Mouse (Mus musculus) hindbrain, embryonic 15.5 days (tissue): ENCODE measurements around the gene Wdr93. TPM values are rescaled to one million over a fixed set of nuclear protein-coding genes. Genes with fewer than 3 reads are reported as not detected.

Source experiments
- ATAC-seq: fragments of 200-750 bp; cut with Nextera tagmentation; 2 replicates; pipeline ENCODE4 v1.8.0; 2017; ENCODE audit warnings: low read depth, moderate number of reproducible peaks, moderate TSS enrichment; ENCODE audit not compliant: low FRiP score
- H3K27ac ChIP-seq: fragments of 300-500 bp; sonication (generic); replicated peaks from 2 replicates; pipeline ENCODE4 v1.5.1; 2015; ENCODE audit warnings: mild to moderate bottlenecking, inconsistent platforms
- H3K27me3 ChIP-seq: fragments of 300-500 bp; sonication (generic); 2 replicates; pipeline ENCODE4 v1.6.1; 2015; ENCODE audit warnings: control low read depth, inconsistent platforms
- H3K36me3 ChIP-seq: fragments of 300-500 bp; sonication (generic); 2 replicates; pipeline ENCODE4 v1.6.1; 2015; ENCODE audit warnings: control low read depth, inconsistent platforms
- H3K4me1 ChIP-seq: fragments of 300-500 bp; sonication (generic); replicated peaks from 2 replicates; pipeline ENCODE4 v1.6.1; 2015; ENCODE audit warnings: control low read depth, inconsistent platforms
- H3K4me2 ChIP-seq: fragments of 300-500 bp; sonication (generic); 2 replicates; pipeline ENCODE4 v1.6.1; 2015; ENCODE audit warnings: moderate library complexity, mild to moderate bottlenecking, inconsistent platforms
- H3K4me3 ChIP-seq: fragments of 300-500 bp; sonication (generic); 2 replicates; pipeline ENCODE4 v1.5.1; 2015; ENCODE audit warnings: mild to moderate bottlenecking, inconsistent platforms
- H3K9ac ChIP-seq: fragments of 300-500 bp; sonication (generic); 2 replicates; pipeline ENCODE4 v1.6.1; 2015; ENCODE audit warnings: inconsistent platforms
- H3K9me3 ChIP-seq: fragments of 300-500 bp; sonication (generic); 2 replicates; pipeline ENCODE4 v1.6.1; 2016; ENCODE audit warnings: control low read depth, inconsistent platforms
- WGBS: fragments of 180-500 bp; shearing (Covaris S2); methylation state at CpG from one replicate; pipeline ENCODE4 v1.1.7; 2015; 5-methylcytosine and 5-hydroxymethylcytosine counted together
- polyA plus RNA-seq: library from polyadenylated mRNA; unstranded; fragments of >200 nt; fragmentation: Nextera tagmentation; extraction: Ambion mirVana; gene quantifications from 2 replicates; pipeline ENCODE4 v1.2.1, GENCODE M21; 2015

Wdr93 gene
- 0.35 and 0.69 TPM in 2 replicates for polyA plus RNA-seq

GRCm38 (mm10) chr7:79742659-79743536 is at the start of gene Wdr93, which contains the start of gene Pex11a:
Wdr93 (plus strand) TSS chr7:79743163.
Pex11a (minus strand) TSS chr7:79743131.
- peaks cover 12% of the 10 kb centered on the region for H3K4me1 ChIP-seq
- no peak within 1 kb of the TSS for H3K27ac ChIP-seq
- 0 out of 2 replicates have a peak, but pooled peaks cover under 1% of the 10 kb centered on the region for H3K27me3 ChIP-seq
- H3K4me3 ChIP-seq: peak within 1 kb of the TSS; percentile 83
- H3K36me3 ChIP-seq: no peaks in the 10 kb centered on the region
- peak; percentile 92 for ATAC-seq
- peak within 1 kb of the TSS; percentile 63 for H3K9ac ChIP-seq
- H3K9me3 ChIP-seq: no peaks in the 10 kb centered on the region
- 2% methylated on average over 46 of the region's 46 CpGs for WGBS
- peak within 1 kb of the TSS; percentile 100 for H3K4me2 ChIP-seq

DNA sequence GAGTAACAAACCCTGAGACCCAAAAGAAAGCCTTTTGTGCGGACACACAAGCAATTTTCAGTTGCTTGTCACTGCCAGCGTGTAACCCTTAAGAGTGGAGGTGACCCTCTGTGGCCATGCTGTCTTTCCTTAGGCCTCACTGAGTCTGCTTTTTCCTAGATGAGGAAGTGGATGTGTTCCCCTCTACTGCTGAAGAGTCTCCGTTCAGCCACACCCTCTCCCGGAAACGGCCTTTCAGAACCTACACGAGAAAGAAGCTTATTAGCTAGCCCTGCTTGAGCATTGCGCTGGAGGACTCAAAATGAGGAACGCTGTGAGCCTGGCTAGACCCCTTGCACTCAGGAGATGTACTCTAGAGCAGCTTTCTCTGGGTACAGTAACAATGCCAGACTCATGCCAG is 46.5 kb upstream of the Wdr93 start:
- ATAC-seq: no peak
- no peak overlapping the region for H3K27ac ChIP-seq
- no peaks in the 10 kb centered on the region for H3K9me3 ChIP-seq
- no peak overlapping the region for H3K9ac ChIP-seq
- H3K4me1 ChIP-seq: no peaks in the 10 kb centered on the region
- no peak overlapping the region for H3K4me3 ChIP-seq
- no peaks in the 10 kb centered on the region for H3K36me3 ChIP-seq
- WGBS: 89% methylated on average over 8 of the region's 8 CpGs
- H3K27me3 ChIP-seq: no peaks in the 10 kb centered on the region
- H3K4me2 ChIP-seq: no peak overlapping the region

DNA sequence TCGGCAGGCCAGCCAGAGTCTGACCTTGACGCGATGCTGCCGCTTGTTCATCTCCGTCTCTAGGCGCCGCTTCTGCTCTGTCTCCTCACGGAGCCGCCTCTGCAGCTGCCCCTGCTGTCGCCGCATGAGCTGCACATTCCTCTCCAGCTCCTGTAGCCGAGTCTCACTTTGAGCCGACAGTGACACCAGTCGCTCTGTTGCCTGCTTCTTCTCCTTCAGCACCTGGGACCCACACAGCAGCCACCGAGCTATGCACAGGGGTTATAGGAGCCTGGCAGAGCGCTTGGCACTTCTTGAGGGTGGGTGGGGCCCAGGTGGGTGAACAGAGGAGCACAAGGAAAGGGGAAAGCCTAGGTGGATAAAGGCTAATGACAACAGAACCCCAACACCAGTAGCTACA is 40.2 kb upstream of the Wdr93 start:
- Histone ChIP-seq H3K27ac (no peak overlapping the region), H3K9ac (no peak overlapping the region), H3K4me1 (no peaks in the 10 kb centered on the region), H3K4me3 (no peak overlapping the region), H3K4me2 (no peak overlapping the region), H3K9me3 (no peaks in the 10 kb centered on the region), H3K36me3 (no peaks in the 10 kb centered on the region), H3K27me3 (no peaks in the 10 kb centered on the region)
- no peak for ATAC-seq
- WGBS: 78% methylated on average over 16 of the region's 16 CpGs

- ATAC-seq: no peak
- Histone ChIP-seq H3K4me2 (no peak overlapping the region), H3K27me3 (0 out of 2 replicates have a peak, but pooled peaks cover 4% of the 10 kb centered on the region), H3K9me3 (no peaks in the 10 kb centered on the region), H3K36me3 (no peaks in the 10 kb centered on the region), H3K9ac (no peak overlapping the region), H3K4me1 (peaks cover 6% of the 10 kb centered on the region), H3K4me3 (no peak overlapping the region), H3K27ac (no peak overlapping the region)
- WGBS: 91% methylated on average over 5 of the region's 5 CpGs
These were observed 37.8 kb upstream of the Wdr93 start for GRCm38 (mm10) chr7:79705210-79705609.

- ATAC-seq: peak; percentile 91
- Histone ChIP-seq H3K4me3 (peak overlapping the region; percentile 46), H3K36me3 (no peaks in the 10 kb centered on the region), H3K9ac (peak overlapping the region; percentile 33), H3K27me3 (0 out of 2 replicates have a peak, but pooled peaks cover 4% of the 10 kb centered on the region), H3K9me3 (no peaks in the 10 kb centered on the region), H3K4me1 (peaks cover 22% of the 10 kb centered on the region), H3K27ac (peak overlapping the region; percentile 43), H3K4me2 (peak overlapping the region; percentile 56)
- 2% methylated on average over 55 of the region's 55 CpGs for WGBS
These were observed 32.8 kb upstream of the Wdr93 start for GRCm38 (mm10) chr7:79710130-79710607.

- H3K27ac ChIP-seq: peak overlapping the region; percentile 43; the same call in 1 of the 2 replicates
- H3K36me3 ChIP-seq: no peaks in the 10 kb centered on the region
- peak overlapping the region; percentile 46 for H3K4me3 ChIP-seq
- peak overlapping the region; percentile 56 for H3K4me2 ChIP-seq
- H3K4me1 ChIP-seq: peaks cover 28% of the 10 kb centered on the region
- H3K27me3 ChIP-seq: 0 out of 2 replicates have a peak, but pooled peaks cover 8% of the 10 kb centered on the region
- H3K9me3 ChIP-seq: no peaks in the 10 kb centered on the region
- peak overlapping the region; percentile 33 for H3K9ac ChIP-seq
- WGBS: 34% methylated on average over 17 of the region's 17 CpGs
- ATAC-seq: 0 out of 2 replicates have a peak, but pooled peaks have one; percentile 4
These were observed 32.1 kb upstream of the Wdr93 start for GRCm38 (mm10) chr7:79710831-79711230.

DNA sequence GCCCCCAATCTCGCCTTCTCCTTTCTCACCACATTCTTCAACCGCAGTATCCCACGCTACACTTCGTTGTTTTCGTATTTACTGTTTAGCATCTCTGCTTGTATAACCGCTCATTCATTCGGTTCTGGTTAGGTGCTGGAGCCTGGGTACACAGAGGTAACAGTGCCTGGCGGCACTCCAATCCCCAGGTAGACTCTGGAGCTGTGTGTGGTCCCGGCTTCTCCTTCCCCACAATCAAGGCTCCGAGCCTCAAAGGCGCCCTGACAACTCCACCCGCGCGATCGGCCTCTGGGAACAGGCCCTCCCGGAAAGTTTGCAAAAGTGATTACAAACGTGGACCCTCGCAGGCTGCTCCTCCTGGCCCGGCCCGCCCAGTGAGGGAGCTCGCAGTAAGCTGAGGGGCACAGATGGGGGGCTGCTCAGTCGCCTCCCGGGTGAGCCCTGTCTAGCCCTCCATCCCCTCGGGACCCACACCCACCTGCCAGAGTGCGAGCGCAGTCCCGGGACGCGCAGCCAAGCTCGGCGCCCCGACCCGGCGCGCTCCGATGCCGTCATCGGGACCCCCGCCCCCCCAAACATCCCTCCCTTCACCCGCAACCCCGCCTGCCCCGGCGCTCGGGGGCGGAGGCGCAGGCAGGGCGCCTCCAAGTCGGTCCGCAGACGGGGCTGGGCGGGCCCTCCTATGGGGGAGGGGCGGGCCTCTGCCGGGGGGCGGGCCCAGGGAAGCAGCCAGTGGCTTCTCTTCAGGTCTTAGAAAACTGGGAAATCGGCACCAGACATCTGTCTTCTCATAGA is 27.6 kb upstream of the Wdr93 start, which contains the start of gene Kif7:
Gene Kif7 (minus strand): TSS at position 534 of the 795 bp plus-strand sequence.
- under 1% methylated on average over 52 of the region's 55 CpGs for WGBS
- Histone ChIP-seq H3K9me3 (no peaks in the 10 kb centered on the region), H3K4me2 (peak within 1 kb of the TSS; percentile 88), H3K27ac (0 out of 2 replicates have a peak within 1 kb of the TSS, but pooled peaks have one; percentile 9), H3K36me3 (no peaks in the 10 kb centered on the region), H3K4me1 (peaks cover 23% of the 10 kb centered on the region), H3K9ac (peak within 1 kb of the TSS; percentile 42), H3K4me3 (peak within 1 kb of the TSS; percentile 54), H3K27me3 (0 out of 2 replicates have a peak, but pooled peaks cover 8% of the 10 kb centered on the region)
- ATAC-seq: peak; percentile 77

- no peaks in the 10 kb centered on the region for H3K36me3 ChIP-seq
- peaks cover 13% of the 10 kb centered on the region for H3K4me1 ChIP-seq
- H3K9ac ChIP-seq: peak overlapping the region; percentile 83
- peak overlapping the region; percentile 97 for H3K4me2 ChIP-seq
- H3K27ac ChIP-seq: peak overlapping the region; percentile 59
- H3K4me3 ChIP-seq: peak overlapping the region; percentile 71
- peak; percentile 84 for ATAC-seq
- under 1% methylated on average over 48 of the region's 48 CpGs for WGBS
- no peaks in the 10 kb centered on the region for H3K9me3 ChIP-seq
- H3K27me3 ChIP-seq: peaks cover 10% of the 10 kb centered on the region; the same call in 1 of the 2 replicates
These were observed 21.5 kb upstream of the Wdr93 start for GRCm38 (mm10) chr7:79721386-79721977.

GRCm38 (mm10) chr7:79727091-79727490 is 15.9 kb upstream of the Wdr93 start:
- ATAC-seq: no peak
- no peak overlapping the region for H3K4me3 ChIP-seq

GRCm38 (mm10) chr7:79728219-79728618 is 14.7 kb upstream of the Wdr93 start:
- no peaks in the 10 kb centered on the region for H3K9me3 ChIP-seq
- H3K27me3 ChIP-seq: peaks cover 2% of the 10 kb centered on the region; the same call in 1 of the 2 replicates
- H3K4me1 ChIP-seq: no peaks in the 10 kb centered on the region
- ATAC-seq: no peak
- H3K4me3 ChIP-seq: no peak overlapping the region
- WGBS: 28% methylated on average over 6 of the region's 6 CpGs
- H3K4me2 ChIP-seq: no peak overlapping the region
- no peak overlapping the region for H3K9ac ChIP-seq
- no peak overlapping the region for H3K27ac ChIP-seq
- no peaks in the 10 kb centered on the region for H3K36me3 ChIP-seq

More at GRCm38 (mm10) chr7:79727091-79727490, 15.9 kb upstream of the Wdr93 start:
- Histone ChIP-seq H3K9me3 (no peaks in the 10 kb centered on the region), H3K9ac (no peak overlapping the region), H3K4me1 (no peaks in the 10 kb centered on the region), H3K27me3 (peaks cover 7% of the 10 kb centered on the region; the same call in 1 of the 2 replicates), H3K36me3 (no peaks in the 10 kb centered on the region), H3K4me2 (no peak overlapping the region), H3K27ac (no peak overlapping the region)
- WGBS: 14% methylated on average over 2 of the region's 2 CpGs

GRCm38 (mm10) chr7:79729169-79729568 is 13.8 kb upstream of the Wdr93 start:
- no peak for ATAC-seq
- H3K9ac ChIP-seq: no peak overlapping the region
- H3K4me2 ChIP-seq: no peak overlapping the region
- no peaks in the 10 kb centered on the region for H3K4me1 ChIP-seq
- H3K27ac ChIP-seq: no peak overlapping the region
- no peaks in the 10 kb centered on the region for H3K36me3 ChIP-seq
- WGBS: 5% methylated on average over 8 of the region's 8 CpGs
- H3K9me3 ChIP-seq: no peaks in the 10 kb centered on the region
- H3K4me3 ChIP-seq: no peak overlapping the region
- H3K27me3 ChIP-seq: no peaks in the 10 kb centered on the region
